In the genomic region with DNA sequence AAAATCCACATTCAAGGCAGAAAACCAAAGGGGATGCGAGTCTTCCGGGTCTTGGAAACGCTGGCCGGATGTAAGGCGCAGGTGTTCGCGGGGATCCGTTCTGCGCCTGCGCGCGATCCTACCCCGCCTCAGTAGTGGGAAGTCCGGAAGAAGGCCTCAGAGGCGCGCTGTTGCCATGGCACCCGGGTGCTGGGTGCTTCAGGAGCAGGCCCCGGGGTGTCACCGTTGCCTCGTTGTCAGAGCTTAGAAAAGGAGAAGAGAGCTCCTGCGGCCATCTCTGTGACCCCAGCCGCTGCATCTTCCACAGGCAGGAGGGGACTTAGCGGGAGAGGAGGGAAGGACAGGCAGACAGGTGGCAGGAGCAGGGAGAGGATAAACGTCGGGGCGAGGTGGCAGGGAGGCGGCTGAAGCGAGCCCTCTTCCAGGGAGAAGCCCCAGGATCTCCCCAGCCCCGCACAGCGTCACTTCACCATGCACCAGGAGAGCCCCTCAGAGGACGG, we compare ENCODE assay signal across 8 mouse cellular contexts. TPM values are rescaled to one million over a fixed set of nuclear protein-coding genes. Genes with fewer than 3 reads are reported as not detected.
A peak's percentile ranks its signal among the peaks of the same experiment; 100 is the strongest.
DNase-seq lines count a peak whose midpoint lies in the region; ATAC-seq and TF ChIP-seq lines count a peak whose summit lies in the region.

A gene (plus strand): TSS at position 131 of the 500 bp plus-strand sequence.

- no peak within 1 kb of the TSS for H3K27ac ChIP-seq in heart, embryonic 11.5 days (ENCODE audit: low read depth, low read length)
- H3K27ac ChIP-seq in kidney, embryonic 16.5 days (ENCODE audit: low read length), result no peak within 1 kb of the TSS
- H3K27ac ChIP-seq in liver, adult 2 months (replicated peaks; ENCODE audit: insufficient read depth, low read depth, low read length), result no peak within 1 kb of the TSS

- 0 out of 2 replicates have a peak, but pooled peaks cover 4% of the 10 kb centered on the region for H3K4me1 ChIP-seq in heart, embryonic 11.5 days (ENCODE audit: control insufficient read depth, insufficient read depth, low read length)
- H3K4me1 ChIP-seq in kidney, embryonic 16.5 days (ENCODE audit: insufficient read depth, low read length), result peaks cover 3% of the 10 kb centered on the region; the same call in 1 of the 2 replicates
- no peaks in the 10 kb centered on the region for H3K4me1 ChIP-seq in liver, adult 2 months (ENCODE audit: control insufficient read depth, insufficient read depth, low read length)

- DNase-seq in B cell, adult 2 months, result peak; percentile 94
- peak; percentile 98 for DNase-seq in brain, adult 2 months (ENCODE audit: low read depth, low spot score)
- peak; percentile 81 for DNase-seq in liver, adult 2 months (ENCODE audit: extremely low read depth, low read depth, low spot score)
- peak; percentile 95 for DNase-seq in splenic B cell, adult 2 months (ENCODE audit: low read depth, low spot score)

- no peaks in the 10 kb centered on the region for H3K9me3 ChIP-seq in heart, embryonic 11.5 days (replicated peaks; ENCODE audit: control insufficient read depth, low read length)
- no peaks in the 10 kb centered on the region for H3K9me3 ChIP-seq in kidney, embryonic 16.5 days (ENCODE audit: low read length)

- ATAC-seq in erythroblast, adult 5-6 weeks (replicated peaks; ENCODE audit: low FRiP score, poor library complexity, severe bottlenecking), result peak; percentile 98
- peak; percentile 98 for ATAC-seq in heart, embryonic 11.5 days (replicated peaks; ENCODE audit: insufficient number of reproducible peaks, low FRiP score, low TSS enrichment)
- peak; percentile 99 for ATAC-seq in kidney, embryonic 16.5 days (ENCODE audit: low FRiP score, low TSS enrichment)

- H3K36me3 ChIP-seq in heart, embryonic 11.5 days (ENCODE audit: control insufficient read depth, insufficient read depth, low read length), result no peaks in the 10 kb centered on the region
- no peaks in the 10 kb centered on the region for H3K36me3 ChIP-seq in kidney, embryonic 16.5 days (ENCODE audit: insufficient read depth, low read length)
- H3K36me3 ChIP-seq in liver, adult 2 months (ENCODE audit: control insufficient read depth, insufficient read depth, low read length), result no peaks in the 10 kb centered on the region
- H3K36me3 ChIP-seq in myocyte (ENCODE audit: control insufficient read depth, insufficient read depth), result no peaks in the 10 kb centered on the region
- H3K36me3 ChIP-seq in splenic B cell, adult 2 months (ENCODE audit: control insufficient read depth, insufficient read depth, low read length, poor library complexity, severe bottlenecking), result no peaks in the 10 kb centered on the region

- peak; percentile 27; the same call in 1 of the 2 replicates for TF ChIP-seq POLR2A in liver, adult 2 months (IDR thresholded peaks at IDR 0.05; ENCODE audit: extremely low read depth, insufficient read depth, low read length)
- TF ChIP-seq POLR2A in myocyte (IDR thresholded peaks at IDR 0.05; ENCODE audit: insufficient read length, low read depth), result peak; percentile 50

- H3K27me3 ChIP-seq in heart, embryonic 11.5 days (ENCODE audit: control insufficient read depth, insufficient read depth, low read length), result no peaks in the 10 kb centered on the region
- H3K27me3 ChIP-seq in kidney, embryonic 16.5 days (ENCODE audit: insufficient read depth, low read length), result no peaks in the 10 kb centered on the region
- H3K27me3 ChIP-seq in liver, adult 2 months (ENCODE audit: control insufficient read depth, insufficient read depth, low read length), result no peaks in the 10 kb centered on the region
- no peaks in the 10 kb centered on the region for H3K27me3 ChIP-seq in myocyte (ENCODE audit: control insufficient read depth, insufficient read depth, insufficient read length)
- H3K27me3 ChIP-seq in splenic B cell, adult 2 months (ENCODE audit: control insufficient read depth, insufficient read depth, low read length, poor library complexity, severe bottlenecking), result no peaks in the 10 kb centered on the region

- H3ac ChIP-seq in myocyte (ENCODE audit: control insufficient read depth, insufficient read length), result no peak within 1 kb of the TSS

- no peak for TF ChIP-seq CTCF in liver, adult 2 months (IDR thresholded peaks at IDR 0.05; ENCODE audit: low read depth, low read length)

- WGBS in heart, embryonic 11.5 days (ENCODE audit: insufficient replicate concordance), result under 1% methylated on average over 31 of the region's 31 CpGs
- WGBS in kidney, embryonic 16.5 days, result under 1% methylated on average over 31 of the region's 31 CpGs
- WGBS in liver, adult 2 months, result under 1% methylated on average over 31 of the region's 31 CpGs

- H3K79me2 ChIP-seq in liver, adult 2 months (ENCODE audit: control insufficient read depth, insufficient read depth, low read length), result no peaks in the 10 kb centered on the region
- H3K79me2 ChIP-seq in myocyte (ENCODE audit: control insufficient read depth, insufficient read depth), result no peaks in the 10 kb centered on the region

- H3K4me2 ChIP-seq in heart, embryonic 11.5 days, result peak within 1 kb of the TSS; percentile 90
- peak within 1 kb of the TSS; percentile 85 for H3K4me2 ChIP-seq in kidney, embryonic 16.5 days (replicated peaks; ENCODE audit: low read depth, low read length)
- H3K4me2 ChIP-seq in myocyte (ENCODE audit: low read depth), result peak within 1 kb of the TSS; percentile 71

- H3K4me3 ChIP-seq in heart, embryonic 11.5 days (ENCODE audit: low read depth, low read length), result peak within 1 kb of the TSS; percentile 73
- peak within 1 kb of the TSS; percentile 68 for H3K4me3 ChIP-seq in kidney, embryonic 16.5 days (ENCODE audit: low read length)
- peak within 1 kb of the TSS; percentile 66 for H3K4me3 ChIP-seq in liver, adult 2 months (ENCODE audit: insufficient read depth, low read depth, low read length)
- peak within 1 kb of the TSS; percentile 28 for H3K4me3 ChIP-seq in myocyte

- H3K9ac ChIP-seq in heart, embryonic 11.5 days (ENCODE audit: low read depth, low read length), result peak within 1 kb of the TSS; percentile 77
- peak within 1 kb of the TSS; percentile 70 for H3K9ac ChIP-seq in kidney, embryonic 16.5 days (replicated peaks; ENCODE audit: low read length)
- peak within 1 kb of the TSS; percentile 36 for H3K9ac ChIP-seq in liver, adult 2 months (ENCODE audit: low read depth, low read length)

TF ChIP-seq in myocyte, 11 proteins besides CTCF, POLR2A, EP300 and RAD21:
- TF ChIP-seq MYOG (IDR thresholded peaks at IDR 0.05; ENCODE audit: control insufficient read depth in 1 of 3, insufficient read depth in 1 of 3, insufficient read length in 2 of 3, low read depth in 2 of 3) (no peak), TCF12 (IDR thresholded peaks at IDR 0.05; ENCODE audit: insufficient read depth, poor library complexity, severe bottlenecking) (no peak), USF1 (IDR thresholded peaks at IDR 0.05; ENCODE audit: low read depth) (no peak), CEBPB (IDR thresholded peaks at IDR 0.05; ENCODE audit: insufficient read depth, poor library complexity, severe bottlenecking) (no peak), REST (IDR thresholded peaks at IDR 0.05; ENCODE audit: insufficient read depth, insufficient read length) (no peak), MAX (IDR thresholded peaks at IDR 0.05; ENCODE audit: low read depth) (no peak), E2F4 (IDR thresholded peaks at IDR 0.05; ENCODE audit: insufficient read depth) (no peak), TCF3 (IDR thresholded peaks at IDR 0.05; ENCODE audit: insufficient read length, low read depth) (no peak), MYOD1 (IDR thresholded peaks at IDR 0.05; ENCODE audit: control insufficient read depth in 1 of 3, insufficient read length in 2 of 3, low read depth in 2 of 3) (no peak), SRF (IDR thresholded peaks at IDR 0.05; ENCODE audit: control insufficient read depth, insufficient read length, low read depth) (no peak), POLR2AphosphoS2 (IDR thresholded peaks at IDR 0.05; ENCODE audit: insufficient read length, low read depth) (no peak)

RNA-seq across cellular contexts. Expression of the gene that starts here (rescaled TPM):
- total RNA-seq in erythroblast, adult 5-6 weeks (2015; ENCODE audit: low replicate concordance), result 3.3 and 4.8 TPM in 2 replicates
- total RNA-seq in erythroblast, adult 5-6 weeks (2017; ENCODE audit: low replicate concordance), result 2.1 and 2.5 TPM in 2 replicates
- polyA plus RNA-seq in heart, embryonic 11.5 days (2014; fragmentation: Nextera tagmentation; extraction: Ambion mirVana), result 8.4 and 9.9 TPM in 2 replicates
- polyA plus RNA-seq in kidney, embryonic 16.5 days (2015; fragmentation: Nextera tagmentation; extraction: Ambion mirVana), result 13.9 and 14.3 TPM in 2 replicates
- 2.5 and 3.9 TPM in 2 replicates for total RNA-seq in liver, adult 2 months (2014; rRNA removed)
- 0.91 and 1.1 TPM in 2 replicates for polyA plus RNA-seq in liver, adult 2 months (2012; rRNA removed)
- 4.1 TPM for polyA plus RNA-seq in myocyte (2012; fragmentation: generic; extraction: Trizol)
